Mouse (Mus musculus) brain, embryonic 14.5 days (tissue): ENCODE results near the gene Rev1.
"Not testable (repeated sequence)": the region's sequence is repeated elsewhere in the genome, so short reads cannot be mapped to it uniquely, and the experiment has no call there.

ENCODE experiments used
- CTCF ChIP-seq: fragments of 200-500 bp; IDR thresholded peaks from 2 replicates; pipeline ENCODE4 v1.5.1; 2012; ENCODE audit warnings: inconsistent platforms, mild to moderate bottlenecking, moderate library complexity, borderline replicate concordance; ENCODE audit not compliant: insufficient read depth, insufficient read length; ENCODE audit errors: extremely low read depth
- POLR2A ChIP-seq: fragments of 200-500 bp; IDR thresholded peaks from 2 replicates; pipeline ENCODE4 v1.6.1; 2012; ENCODE audit warnings: mild to moderate bottlenecking, inconsistent platforms, borderline replicate concordance; ENCODE audit not compliant: poor library complexity, insufficient read depth, insufficient read length, severe bottlenecking; ENCODE audit errors: extremely low read depth

DNA sequence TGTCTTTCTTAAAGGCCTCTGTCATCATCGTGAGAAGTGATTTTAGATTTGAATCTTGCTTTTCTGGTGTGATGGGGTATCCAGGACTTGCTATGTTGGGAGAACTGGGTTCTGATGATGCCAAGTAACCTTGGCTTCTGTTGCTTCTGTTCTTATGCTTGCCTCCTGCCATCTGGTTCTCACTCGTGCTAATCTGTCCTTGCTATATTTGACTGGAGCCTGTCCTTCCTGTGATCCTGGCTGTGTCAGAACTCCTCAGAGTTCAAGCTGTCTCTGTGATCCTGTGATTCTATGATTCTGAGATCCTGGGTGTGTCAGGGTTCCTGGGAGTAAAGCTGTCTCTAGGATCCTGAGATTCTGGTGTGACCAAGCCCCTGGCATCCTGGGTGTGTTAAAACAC is 67.4 kb downstream of the Rev1 start:
- TF ChIP-seq POLR2A, CTCF: not testable (repeated sequence)
